Mouse (Mus musculus) common myeloid progenitor, adult 5-6 weeks (primary cell): ENCODE measurements around the gene Phf21a. TPM values are rescaled to one million over a fixed set of nuclear protein-coding genes. Genes with fewer than 3 reads are reported as not detected.
"Not testable (repeated sequence)": the region's sequence is repeated elsewhere in the genome, so short reads cannot be mapped to it uniquely, and the experiment has no call there.

Experiments
- ATAC-seq: replicated peaks from 2 replicates; pipeline ENCODE4 v1.8.0; 2016; ENCODE audit warnings: low read depth, mild to moderate bottlenecking, moderate TSS enrichment, inconsistent platforms; ENCODE audit not compliant: poor library complexity, severe bottlenecking
- total RNA-seq: library from RNA; stranded (forward); fragments of 200-1000, 187-1606 nt; gene quantifications from 2 replicates; pipeline ENCODE4 v1.2.3, GENCODE M21; 2017

The Phf21a gene
- total RNA-seq, 1 experiment from 2014 or later: 40.4 TPM

DNA sequence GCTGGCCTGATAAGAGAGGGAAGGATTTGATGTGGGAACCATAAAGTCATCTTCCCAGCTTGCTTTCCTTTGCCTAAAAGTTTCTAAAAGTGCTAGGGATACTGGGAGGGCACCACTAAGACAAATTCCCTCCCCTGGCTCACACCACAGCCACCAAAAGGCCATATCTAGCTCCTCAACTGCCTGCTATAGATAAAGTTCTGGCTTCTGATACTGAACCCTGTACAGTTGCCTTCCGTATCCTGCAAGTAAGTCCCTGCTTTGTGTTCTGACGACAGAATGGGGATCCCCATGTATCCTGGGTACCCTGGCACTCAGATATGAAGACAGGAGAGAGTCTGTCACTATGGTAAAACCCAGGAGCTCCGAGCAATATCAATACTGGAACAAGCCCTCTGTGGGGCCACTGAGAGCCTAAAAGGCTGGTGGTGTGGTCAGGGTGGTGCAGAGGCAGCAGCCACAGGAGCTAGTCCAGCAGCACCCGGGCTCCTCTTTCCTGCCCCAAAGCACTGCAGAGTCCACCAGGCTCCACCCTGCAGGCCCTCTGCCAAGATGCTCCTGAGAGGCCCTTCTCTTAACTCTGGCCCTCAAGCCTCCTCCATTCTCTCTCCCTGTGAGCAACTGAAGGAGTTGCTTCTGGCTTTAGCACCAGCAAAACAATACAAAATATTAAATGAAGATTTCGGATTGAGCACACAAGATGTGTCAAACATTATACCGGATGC lies 297.5 kb downstream of the Phf21a start:
- ATAC-seq: no peak

DNA sequence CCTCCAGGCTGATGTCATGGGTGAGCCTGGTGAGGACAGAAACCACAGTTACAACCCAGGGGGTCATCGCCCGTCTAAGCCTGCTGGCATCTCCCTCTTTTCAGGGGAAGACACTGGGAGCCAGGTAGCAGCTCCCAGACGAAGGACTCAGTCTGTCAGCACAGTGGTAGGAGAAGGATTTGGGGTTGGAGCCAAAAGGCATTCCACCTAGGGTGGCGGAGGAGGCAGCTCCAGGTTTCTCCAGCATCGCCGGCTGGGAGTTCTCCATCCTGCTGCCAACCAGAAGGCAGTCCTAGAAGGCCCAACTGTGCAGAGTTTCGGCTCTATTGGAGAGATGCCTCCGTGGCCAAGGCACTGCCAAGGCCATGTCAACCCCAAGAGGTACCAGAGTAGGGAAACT lies 298.2 kb downstream of the Phf21a start:
- ATAC-seq: no peak

DNA sequence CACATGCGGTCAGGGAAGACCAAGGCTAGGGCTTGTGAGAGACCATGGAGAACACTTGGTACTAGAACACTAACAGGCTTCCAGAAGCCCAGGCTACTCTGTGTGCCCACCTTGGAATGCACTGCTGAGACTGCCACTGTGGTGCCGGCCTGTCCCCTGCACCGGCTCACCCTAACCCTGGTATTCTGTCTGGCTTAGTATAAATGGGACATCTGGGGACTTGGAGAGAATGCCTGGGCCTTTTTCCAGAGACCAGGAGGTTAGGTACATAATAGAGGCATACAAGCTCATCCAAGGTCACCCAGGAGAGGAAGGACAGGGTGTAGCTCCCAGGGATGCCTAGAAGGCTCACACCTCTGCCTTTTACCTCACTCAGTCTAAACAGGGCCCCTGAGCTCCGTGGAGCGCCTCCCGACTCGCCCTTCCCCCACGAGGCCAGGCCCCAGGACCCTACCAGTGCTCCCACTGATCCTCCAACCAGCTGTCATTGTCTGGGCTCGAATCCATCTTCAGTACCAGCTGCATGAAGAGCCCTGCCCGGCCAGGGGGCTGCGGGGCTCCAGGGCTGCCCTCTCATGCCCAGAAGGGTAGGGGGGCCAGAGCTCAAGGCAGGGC lies 298.9 kb downstream of the Phf21a start:
- no peak for ATAC-seq

DNA sequence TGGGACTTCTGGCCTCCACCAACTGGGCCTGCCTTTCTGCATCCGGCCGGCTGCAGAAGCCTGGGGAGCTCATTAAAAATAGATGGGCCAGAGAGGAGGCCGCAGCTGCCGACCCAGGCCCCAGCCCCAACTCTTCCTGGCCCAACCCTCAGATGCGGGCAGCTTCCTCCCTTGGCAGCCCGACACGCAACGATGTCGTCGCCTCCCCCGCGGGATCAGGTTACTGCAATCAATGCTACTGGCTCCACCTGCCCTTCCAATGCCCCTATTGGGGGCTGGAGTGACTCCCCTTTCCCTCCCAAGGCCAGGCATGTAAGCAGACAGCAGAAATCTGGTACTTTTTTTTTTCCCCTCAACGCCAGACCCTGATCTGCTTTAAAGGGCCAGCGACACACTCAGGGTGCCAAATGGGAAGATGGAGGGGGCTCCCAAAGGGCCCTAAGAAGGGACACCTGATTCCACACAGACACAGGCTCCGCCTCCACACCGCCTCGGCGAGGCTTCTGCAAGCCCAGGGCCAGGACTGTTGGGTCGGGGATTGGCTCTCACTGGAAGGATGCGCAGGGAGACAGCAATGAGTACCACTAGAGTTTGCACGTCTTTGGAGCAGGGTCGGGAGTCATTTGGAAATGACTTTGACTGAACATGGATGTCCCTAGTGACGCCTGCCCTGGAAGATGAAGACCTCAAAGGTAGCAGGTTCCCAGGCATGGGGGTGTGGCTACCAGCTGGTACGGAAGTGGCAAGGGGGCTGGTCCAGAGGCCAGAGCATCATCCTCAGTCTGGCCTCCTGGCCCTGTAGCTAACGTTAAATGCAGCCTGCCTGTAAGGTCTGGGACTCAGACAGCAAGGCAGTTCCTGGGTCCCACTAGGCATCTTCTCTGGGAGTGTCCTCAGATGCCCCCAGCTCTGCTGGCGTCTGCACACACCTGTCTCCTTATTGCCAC lies 299.7 kb downstream of the Phf21a start:
- ATAC-seq: no peak

DNA sequence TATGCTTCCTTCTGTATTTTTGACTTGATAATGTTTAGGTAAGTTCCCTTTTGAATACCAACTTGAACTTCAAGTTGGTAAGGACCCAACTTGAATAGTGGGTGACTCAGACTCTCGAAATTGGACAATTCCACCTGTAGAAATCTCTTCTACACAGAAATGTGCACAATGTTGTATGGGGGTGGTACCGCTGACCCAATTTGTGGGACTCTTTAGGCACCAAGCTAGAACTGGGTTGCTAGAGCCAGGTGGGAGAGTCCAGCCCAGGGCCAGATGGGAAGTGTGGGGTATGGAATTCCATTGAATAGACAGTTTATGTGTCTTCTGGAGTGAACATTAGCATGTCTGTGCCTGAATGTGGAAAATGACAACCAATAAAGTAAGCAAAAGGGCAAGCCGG lies 302.6 kb downstream of the Phf21a start:
- ATAC-seq: no peak

DNA sequence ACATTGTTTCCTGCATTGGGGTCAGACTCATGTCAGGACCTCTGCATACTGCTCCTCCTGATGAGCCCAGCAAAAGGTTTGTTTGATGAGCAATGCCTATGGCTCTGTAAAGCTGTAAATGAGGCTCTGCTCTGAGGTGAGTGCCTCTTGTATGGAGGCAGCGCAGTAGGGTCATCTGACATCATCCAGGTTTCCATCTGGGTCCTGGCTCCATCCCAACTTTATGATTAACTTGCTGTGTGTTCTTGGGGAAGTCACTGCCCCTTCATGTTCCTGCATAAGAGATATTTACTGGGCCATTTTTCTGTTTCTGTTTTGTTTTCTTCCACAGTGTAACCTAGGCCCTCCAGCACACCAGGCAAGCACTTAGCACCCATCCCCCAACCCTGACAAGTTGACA lies 304.5 kb downstream of the Phf21a start:
- ATAC-seq: no peak

DNA sequence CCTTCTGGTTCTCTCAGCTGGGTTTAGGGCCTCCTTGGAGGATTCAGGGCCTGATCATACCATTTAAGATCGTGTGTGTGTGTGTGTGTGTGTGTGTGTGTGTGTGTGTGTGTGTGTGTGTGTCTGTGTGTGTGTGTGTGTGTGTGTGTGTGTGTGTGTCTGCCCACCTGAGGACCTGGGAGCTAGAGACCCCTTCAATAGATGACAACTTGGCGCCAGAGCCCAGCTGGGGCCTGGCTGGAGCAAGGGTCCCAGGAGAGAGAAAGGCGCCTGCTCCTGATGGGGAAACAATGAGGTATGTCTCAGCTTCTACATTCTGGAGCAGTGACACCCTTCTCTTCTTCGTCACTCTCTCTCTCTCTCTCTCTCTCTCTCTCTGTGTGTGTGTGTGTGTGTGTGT lies 307.0 kb downstream of the Phf21a start:
- not testable (repeated sequence) for ATAC-seq

DNA sequence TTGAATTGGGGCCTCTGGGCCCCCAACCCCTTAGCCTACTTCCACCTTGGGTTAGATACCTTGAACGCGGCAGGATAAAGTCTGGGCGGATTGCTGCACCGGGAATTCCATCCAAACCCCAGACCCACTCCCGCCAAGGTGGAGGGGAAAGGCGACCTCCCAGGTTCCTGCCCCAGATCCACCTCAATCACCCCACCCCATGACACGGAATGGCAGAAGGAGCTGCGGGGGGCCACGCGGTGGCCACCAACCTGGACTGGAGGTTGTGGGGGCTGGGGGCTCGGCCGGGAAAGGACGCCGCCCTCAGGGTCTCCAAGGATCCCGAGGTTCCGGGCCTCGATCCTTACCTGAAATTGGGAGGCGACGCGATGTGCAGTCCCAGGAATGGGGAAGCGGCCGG lies 307.8 kb downstream of the Phf21a start:
- no peak for ATAC-seq

DNA sequence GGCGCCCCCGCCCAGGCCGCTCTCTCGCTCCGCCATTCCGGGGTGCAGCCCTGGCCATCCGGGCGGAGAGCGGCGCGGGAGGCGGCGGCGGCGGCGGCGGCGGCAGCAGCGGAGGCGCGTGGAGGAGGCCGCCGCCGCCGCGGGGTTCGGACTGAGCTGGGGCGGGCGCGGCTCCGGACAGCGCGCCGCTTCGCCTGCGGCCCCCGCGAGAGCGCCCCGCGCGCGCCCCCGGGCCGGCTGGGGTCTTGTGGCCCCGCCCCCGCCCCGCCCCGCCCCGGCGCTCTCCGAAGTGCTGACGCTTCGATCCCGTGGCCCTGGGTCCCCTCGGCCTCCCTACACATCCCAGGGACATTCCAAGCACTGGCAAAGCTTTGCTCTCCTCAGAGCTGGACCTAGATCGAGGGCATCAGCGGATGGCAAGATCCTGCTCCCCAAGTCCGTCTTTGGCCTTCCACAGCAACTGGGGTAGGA lies 308.2 kb downstream of the Phf21a start, which contains the start of gene Mapk8ip1:
Gene Mapk8ip1, minus strand, starts transcription at position 173 of the 471 bp plus-strand sequence.
- peak; percentile 39 for ATAC-seq

DNA sequence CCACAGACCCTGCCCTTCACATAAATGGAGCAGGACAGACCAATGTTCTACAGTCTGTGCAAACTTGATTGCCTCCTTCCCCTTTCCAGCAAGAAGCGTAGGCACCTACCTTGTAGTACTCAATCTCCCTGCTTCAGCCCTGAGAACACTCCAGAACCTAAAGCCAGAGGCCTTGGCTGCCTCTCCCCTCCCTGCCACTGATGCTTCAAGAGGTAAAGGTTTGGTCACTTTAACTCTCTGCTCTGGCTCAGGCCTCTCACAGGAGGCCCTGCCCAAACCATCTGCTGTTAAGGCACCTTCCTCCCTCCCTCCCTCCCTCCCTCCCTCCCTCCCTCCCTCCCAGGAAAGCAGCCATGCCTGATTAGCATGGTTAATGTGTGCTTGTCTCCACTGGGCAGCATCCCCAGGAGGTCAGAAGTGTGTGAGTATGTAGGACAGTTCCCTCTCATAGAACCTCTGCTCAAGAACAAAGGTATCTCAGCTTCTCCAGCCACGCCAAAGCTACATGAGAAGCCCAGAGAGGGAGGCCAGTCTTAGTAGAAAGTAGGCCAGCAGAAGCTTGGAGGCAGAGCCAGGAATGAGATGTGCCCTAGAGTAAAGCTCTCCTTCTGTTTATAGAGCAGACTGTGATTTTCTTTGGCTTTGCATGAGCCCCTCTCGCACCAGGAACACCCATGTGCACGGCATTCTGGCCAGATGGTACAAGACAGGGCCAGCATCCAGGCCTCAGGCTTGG lies 309.8 kb downstream of the Phf21a start:
- ATAC-seq: no peak

DNA sequence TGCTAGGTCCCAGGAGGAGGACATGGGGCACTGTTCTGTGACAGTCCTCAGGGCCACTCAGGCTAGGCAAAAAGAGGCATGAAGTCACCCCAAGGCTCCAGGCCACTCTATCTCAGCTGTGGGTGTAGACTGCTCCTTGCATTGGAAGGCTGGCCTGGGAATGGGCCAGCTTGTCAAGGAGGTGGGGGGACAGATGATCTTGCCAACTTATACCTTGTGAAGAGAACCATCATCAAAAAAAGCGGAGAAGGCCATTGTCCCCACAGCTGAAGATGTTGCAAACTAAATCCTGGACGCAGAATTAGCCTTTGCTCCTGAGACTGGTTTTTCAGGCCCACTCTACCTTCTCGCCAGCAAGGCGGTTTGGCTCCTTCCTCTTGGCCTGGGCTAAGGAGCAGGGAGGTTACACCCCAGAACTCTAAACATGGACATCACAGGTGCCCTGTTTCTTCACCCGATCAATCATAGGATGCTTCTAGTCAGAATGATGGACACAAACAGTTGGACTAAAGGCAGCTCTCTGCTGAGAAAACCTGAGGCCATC lies 310.9 kb downstream of the Phf21a start:
- ATAC-seq: no peak

DNA sequence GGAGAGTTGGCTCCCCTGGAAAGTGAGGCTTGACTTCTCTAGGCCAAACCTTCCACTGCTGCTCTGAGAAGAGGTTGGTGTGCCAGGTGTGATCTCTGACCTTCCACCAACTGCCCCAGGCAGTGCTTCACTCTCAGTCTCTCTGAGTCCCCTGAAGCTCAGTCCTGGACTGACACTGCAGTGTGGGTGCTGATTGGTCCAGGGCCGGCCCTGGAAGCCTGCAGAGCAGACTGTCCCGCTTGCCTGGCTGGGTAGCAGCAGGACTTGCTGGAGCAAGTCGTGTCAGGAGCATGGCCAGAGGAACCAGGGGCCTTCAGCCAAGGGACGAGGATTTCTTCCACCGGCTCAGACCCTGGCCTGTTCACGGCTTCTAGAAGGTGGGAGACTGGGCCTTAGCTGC lies 311.8 kb downstream of the Phf21a start:
- ATAC-seq: no peak

DNA sequence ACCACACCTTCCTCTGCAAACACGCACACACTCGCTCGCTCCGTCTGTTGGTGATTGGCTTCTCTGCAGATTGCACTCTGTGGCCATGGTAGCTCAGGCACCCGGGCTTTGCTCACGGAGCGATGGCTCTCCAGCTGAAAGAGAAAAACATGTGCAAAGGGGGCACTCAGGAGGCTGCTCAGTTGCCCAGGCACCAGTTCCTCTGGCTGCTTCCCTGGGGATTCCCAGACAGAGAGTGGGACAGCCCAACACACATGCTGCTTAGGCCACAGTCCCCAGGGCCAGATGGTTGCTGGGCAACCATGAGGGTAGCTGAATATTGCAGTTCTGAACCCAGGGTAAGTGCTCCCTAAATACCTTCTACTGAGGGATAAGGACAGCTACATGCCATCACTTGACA lies 312.8 kb downstream of the Phf21a start:
- no peak for ATAC-seq

DNA sequence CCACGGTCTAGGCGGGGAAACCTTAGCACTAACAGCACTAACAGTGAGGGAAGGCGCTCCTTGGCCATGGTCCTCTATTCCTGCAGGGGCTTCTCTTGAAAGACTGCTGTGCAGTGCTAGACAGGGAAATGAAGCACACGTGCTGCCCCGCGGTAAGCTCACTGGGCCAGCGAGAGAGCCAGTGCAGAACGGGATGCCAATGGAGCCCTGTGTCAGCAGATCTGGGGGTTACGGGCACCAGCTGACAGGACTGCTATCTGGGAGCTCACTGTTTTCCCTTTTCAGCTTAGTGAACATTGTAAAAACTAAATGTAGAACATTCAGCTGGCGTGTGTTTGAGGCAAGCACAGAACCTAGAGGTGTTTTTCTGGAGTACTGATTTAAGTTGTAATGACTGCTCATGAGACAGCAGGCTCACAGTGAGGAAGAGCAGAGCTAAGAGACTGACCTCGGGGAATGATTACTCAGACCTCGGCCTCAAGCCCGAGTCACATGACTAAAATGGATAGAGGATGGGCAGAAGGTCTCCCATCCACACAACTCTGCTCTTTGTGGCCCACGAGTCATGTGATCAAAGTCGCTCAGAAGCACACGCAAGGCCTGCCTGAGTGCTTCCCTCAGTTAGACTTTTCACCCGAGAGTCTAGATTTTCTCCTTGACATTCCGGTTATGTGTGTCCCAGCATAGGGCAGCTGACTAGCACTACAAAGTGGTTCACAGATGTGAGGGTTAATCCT lies 315.6 kb downstream of the Phf21a start:
- ATAC-seq: no peak

DNA sequence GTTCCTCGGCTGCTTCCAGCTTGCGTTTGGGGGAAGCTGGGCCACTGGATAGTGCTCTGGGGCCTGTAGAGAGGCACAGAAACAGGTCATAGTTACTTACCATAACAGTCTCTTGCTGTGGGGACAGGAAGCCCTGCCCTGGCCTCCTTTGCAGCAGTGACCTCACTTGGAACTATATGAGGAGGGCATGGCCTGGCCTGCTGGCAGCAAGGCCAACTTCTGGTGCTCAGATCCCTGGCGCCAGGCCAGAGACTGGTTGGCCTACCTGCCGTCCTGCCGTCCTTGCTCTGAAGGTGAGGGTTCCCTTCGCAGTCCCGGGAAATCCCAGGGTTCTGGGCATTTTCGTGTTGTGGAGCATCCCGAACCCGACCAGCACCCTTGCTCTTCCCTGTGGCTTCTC lies 318.8 kb downstream of the Phf21a start:
- ATAC-seq: no peak
